Mouse (Mus musculus) MEL-GATA-1-ER (cell line): Measurements from ENCODE around the gene Prr13.

Experiments
- DNase-seq: peaks from one replicate; pipeline ENCODE4 v3.0.0-alpha.2; 2012; ENCODE audit warnings: low read depth; ENCODE audit errors: extremely low read depth

Prr13 gene

GRCm38 (mm10) chr15:102458904-102459317 is at the start of gene Prr13:
TSS of gene Prr13 (plus strand) at chr15:102459028.
- DNase-seq, result peak; percentile 99

- DNase-seq, result no peak
These were observed 49.5 kb upstream of the Prr13 start for GRCm38 (mm10) chr15:102409286-102409685.

GRCm38 (mm10) chr15:102411077-102411476 is 47.8 kb upstream of the Prr13 start:
- DNase-seq, result no peak

GRCm38 (mm10) chr15:102413687-102414086 is 45.1 kb upstream of the Prr13 start:
- no peak for DNase-seq

- DNase-seq, result no peak
These were observed 41.3 kb upstream of the Prr13 start for GRCm38 (mm10) chr15:102417524-102417923.

GRCm38 (mm10) chr15:102420986-102421385 is 37.8 kb upstream of the Prr13 start:
- DNase-seq, result no peak

- DNase-seq, result peak; percentile 70
These were observed 37.4 kb upstream of the Prr13 start for GRCm38 (mm10) chr15:102421437-102421836.

GRCm38 (mm10) chr15:102423602-102424240 is 35.1 kb upstream of the Prr13 start:
- no peak for DNase-seq

- no peak for DNase-seq
These were observed 34.2 kb upstream of the Prr13 start for GRCm38 (mm10) chr15:102424657-102425056.

- DNase-seq, result no peak
These were observed 31.9 kb upstream of the Prr13 start for GRCm38 (mm10) chr15:102426963-102427362.

GRCm38 (mm10) chr15:102432046-102432445 is 26.8 kb upstream of the Prr13 start:
- peak; percentile 41 for DNase-seq

GRCm38 (mm10) chr15:102433173-102433572 is 25.7 kb upstream of the Prr13 start:
- DNase-seq, result no peak

GRCm38 (mm10) chr15:102442490-102442889 is 16.3 kb upstream of the Prr13 start:
- DNase-seq, result peak; percentile 81

- DNase-seq, result no peak
These were observed 13.7 kb upstream of the Prr13 start, which contains the start of gene Amhr2 for GRCm38 (mm10) chr15:102445146-102445545. TSS of gene Amhr2 (plus strand) at chr15:102445367.

- peak; percentile 59 for DNase-seq
These were observed 12.4 kb upstream of the Prr13 start for GRCm38 (mm10) chr15:102446448-102446847.

GRCm38 (mm10) chr15:102449366-102449765 is 9.5 kb upstream of the Prr13 start:
- DNase-seq, result no peak

GRCm38 (mm10) chr15:102450928-102451327 is 7.9 kb upstream of the Prr13 start:
- no peak for DNase-seq

- DNase-seq, result no peak
These were observed 7.0 kb upstream of the Prr13 start for GRCm38 (mm10) chr15:102451666-102452430.

GRCm38 (mm10) chr15:102455993-102456392 is 2.8 kb upstream of the Prr13 start:
- DNase-seq, result no peak

- peak; percentile 95 for DNase-seq
These were observed 635 bp upstream of the Prr13 start for GRCm38 (mm10) chr15:102458050-102458736.

GRCm38 (mm10) chr15:102459381-102459780 is 553 bp downstream of the Prr13 start:
- DNase-seq, result no peak

GRCm38 (mm10) chr15:102459847-102460246 is 1.0 kb downstream of the Prr13 start:
- peak; percentile 62 for DNase-seq
